Mouse (Mus musculus): ENCODE data around the gene Zfp260.
"Not testable (repeated sequence)": the region's sequence is repeated elsewhere in the genome, so short reads cannot be mapped to it uniquely, and the experiment has no call there.

Zfp260 gene

DNA sequence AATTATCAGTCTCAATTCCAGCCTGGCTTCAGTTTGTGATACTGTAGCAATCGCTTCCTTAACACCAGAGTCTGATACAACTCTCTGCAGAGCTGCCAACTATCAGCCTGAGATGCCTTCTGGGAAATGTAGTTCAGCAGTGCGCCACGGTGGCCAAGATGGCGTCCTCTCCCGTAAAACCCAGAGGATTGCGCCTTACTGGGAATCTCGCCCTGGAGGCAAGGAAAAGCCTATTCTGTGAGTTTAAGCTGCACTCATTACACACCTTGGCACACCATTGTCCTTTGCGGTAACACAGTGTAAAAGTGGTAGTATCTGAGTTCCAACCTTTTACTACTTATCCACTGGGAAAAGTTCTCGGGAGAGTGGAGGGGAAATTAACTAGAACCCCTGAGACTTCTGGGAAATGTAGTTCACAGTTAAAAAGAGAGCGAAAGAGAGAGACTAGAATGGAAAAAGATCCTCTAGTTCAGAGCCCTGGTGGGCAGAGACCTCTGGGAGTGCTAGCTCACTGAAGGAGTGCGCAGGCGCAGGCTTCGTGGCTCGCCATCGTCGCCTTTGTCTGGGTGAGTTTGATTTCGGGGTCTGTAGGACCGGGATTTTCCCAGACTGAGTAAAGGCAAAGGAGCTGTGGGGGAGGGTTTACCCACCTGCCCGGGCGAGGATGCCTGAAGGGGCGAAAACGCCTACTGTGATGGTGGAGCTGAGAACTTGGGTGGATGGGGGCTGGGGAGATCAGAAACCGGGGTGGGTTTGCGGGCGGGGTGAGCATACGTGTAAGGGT is at the start of gene Zfp260:
Gene Zfp260, plus strand, starts transcription at position 132 of the 784 bp plus-strand sequence.
- peak; percentile 94 to 96 for DNase-seq

DNA sequence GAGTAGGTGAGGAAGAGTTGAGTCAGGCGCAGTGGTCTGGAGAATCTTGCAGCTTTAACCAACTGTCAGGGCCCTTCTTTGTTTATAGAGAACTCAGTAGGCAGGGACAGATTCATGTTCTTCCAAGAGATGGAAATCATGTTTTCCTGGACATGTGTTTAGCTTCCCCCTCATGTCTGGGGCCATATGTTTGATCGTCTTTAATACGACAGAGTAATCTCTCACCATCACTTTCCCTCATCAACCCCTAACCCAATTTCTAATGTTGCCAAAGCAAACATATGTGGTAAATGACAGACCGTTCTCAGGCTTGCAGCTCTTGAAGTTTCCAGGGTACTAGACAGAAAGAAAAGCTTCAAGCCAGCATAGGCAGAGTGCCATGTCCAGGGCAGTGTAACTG is 46.5 kb upstream of the Zfp260 start:
- no peak for DNase-seq

DNA sequence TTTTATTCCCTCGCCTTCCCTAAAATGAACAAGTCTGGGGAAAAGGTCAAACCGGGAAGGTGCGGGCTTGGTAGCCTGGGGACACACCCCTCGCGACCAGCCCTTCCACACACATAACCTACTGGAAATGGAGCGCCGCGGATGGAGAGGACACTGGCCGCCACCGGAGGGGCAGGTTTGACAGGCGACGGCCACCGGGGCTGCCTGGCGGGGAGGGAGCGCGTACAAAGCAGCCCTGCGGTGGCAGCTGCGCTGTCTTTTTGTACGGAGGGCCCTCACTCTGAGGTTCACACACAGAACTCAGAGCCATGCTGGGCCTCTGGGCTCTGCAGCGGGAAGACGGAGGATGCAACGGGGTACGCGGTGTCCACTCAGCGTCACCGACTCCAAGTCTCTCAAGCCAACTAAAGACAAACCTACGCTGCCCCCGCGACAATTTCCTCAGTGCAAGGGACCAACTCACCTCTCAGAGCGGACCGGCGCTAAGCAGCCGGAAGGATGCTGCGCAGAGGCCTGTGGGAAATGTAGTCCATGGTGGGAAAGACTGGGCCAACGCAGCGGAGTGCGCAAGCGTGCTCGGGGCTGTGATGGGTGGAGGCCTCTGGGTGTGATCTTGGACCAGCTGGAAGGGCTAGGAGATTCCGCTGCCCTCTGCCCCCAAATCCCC is 43.6 kb upstream of the Zfp260 start, which contains the start of gene Zfp14:
Gene Zfp14, minus strand, starts transcription at position 499 of the 667 bp plus-strand sequence.
- DNase-seq: peak; percentile 91 to 92

DNA sequence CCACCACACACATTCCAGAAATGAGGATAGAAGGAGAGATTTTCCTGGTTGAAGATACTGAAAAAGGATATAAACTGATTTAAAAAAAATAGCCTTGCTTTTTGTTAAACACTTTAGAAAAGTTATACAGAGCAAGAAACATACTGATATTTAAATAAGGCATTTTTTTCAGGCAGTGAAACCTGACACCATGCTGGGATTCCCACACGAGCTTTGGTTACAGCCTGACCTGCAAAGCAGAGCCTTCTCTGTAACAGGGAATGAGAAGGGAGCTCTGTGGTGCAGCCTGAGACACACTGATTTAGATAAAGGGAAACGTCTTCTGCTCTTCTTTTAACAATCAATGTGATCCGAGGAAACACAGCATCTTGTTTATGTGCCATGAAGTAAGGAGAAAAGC is 41.0 kb upstream of the Zfp260 start:
- no peak for DNase-seq

DNA sequence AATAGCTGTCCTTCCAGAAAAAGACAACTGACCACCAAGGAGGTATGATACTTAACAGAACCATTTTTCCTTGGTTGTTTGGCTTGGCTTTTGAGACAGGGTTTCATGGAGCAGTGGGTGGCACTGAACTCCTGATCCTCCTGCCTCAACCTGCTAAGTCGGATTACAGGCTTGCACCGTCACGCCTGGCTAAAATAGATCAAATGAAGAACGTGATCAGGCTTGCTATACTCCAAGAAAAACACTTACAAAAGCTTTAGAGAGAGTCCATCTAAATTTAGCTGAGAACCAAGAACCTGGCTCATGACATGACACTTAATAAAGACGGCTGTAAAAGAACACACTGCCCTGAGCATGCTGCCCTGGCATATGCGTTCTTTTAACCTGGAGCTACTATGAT is 34.2 kb upstream of the Zfp260 start:
- DNase-seq: no peak

DNA sequence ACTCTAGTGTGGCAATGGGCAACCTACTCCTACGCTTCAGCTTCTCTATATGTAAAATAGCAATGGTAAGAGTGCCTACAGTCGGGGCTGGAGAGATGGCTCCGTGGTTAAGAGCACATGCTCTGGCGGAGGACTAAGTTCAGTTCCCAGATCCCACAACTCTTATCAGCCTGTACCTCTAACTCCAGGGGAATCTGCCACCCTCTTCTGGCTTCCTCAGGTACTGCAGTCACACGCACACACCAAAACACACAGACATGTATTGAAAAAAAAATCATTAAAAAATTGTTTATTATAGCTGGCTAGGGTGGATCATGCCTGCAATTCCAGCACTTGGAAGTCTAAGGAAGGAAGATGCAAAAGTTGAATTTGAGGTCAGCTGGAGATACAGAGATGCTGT is 32.1 kb upstream of the Zfp260 start:
- DNase-seq: peak; percentile 53 to 55

DNA sequence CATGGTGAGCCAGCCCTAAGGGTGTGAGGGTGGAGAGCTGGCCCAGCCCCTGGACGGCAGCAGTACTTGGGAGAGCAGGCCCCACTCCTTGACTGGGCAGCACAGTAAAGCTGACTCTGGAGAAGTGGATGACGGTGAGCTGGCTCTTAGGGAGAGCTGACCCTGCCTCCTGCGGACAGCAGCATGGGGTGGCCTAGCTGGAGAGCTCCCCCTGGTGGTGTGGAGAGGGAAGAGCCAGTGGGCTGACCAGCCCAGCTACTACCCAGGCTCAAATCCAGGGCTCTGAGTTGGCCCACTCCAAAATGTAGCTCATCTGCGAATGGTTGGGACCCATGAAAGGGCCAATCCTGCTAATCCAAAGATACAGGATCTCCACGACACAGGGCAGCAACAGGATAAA is 30.0 kb upstream of the Zfp260 start:
- DNase-seq: no peak

DNA sequence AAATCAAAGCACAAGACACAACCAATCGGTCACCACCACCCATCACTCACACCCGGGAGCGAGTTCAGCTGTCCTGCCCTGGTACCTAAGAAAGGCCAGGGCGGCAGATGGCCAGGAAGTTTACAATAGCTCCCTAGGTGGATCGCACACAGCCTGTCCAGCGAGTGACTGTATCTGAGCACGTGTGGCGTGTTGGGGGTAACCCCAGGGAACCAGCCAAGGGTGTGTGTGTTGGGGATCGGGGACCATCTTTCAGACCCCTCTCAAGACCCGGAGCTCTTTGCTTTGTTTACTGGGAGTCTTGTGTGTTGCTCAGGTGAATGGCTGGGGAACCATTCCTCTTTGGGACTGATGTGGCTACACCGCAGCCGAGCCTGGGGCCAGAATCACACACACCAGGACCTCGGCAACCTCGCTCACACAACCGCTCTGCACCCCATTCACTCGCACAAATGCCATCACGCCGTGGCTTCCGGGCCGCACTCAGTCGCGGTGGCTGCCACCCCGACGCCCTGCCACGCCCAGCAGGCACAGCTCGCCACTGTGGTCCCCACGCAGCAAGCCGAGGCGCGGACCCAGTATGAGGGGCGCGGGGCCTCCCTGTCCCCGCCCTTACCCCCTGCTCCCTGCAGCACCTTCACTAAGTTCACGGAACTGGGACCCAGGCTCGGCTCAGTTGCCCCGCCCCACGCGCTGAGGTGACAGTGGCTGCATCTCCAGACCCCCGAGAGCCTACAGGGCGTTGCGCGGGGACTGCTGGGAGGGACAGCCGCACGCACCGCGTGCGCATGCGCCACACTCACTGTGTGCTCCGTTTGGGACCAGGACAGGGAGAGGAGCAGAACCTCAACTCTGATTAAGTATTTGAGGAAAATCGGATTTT is 22.2 kb upstream of the Zfp260 start, which contains the start of gene Zfp82:
Gene Zfp82, minus strand, starts transcription at position 755 of the 883 bp plus-strand sequence.
- peak; percentile 86 to 88 for DNase-seq

DNA sequence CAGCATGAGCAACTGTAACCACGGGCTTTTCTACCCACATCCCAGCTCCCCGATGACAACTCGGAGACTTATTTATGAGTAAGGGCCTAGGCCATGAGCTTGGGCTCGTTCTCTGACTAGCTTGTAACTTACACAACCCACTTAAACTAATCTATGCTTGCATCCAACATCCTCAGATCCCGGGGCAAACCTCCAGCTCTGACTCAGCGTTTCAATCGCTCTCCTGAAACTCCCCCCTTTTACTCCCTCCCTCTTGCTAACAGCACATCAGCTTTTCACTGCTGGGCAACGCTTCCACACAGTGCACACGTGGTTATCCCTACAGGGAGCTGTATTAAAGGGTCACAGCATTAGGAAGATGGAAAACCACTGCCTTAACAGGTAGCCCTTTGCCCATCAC is 8.1 kb upstream of the Zfp260 start:
- DNase-seq: no peak

DNA sequence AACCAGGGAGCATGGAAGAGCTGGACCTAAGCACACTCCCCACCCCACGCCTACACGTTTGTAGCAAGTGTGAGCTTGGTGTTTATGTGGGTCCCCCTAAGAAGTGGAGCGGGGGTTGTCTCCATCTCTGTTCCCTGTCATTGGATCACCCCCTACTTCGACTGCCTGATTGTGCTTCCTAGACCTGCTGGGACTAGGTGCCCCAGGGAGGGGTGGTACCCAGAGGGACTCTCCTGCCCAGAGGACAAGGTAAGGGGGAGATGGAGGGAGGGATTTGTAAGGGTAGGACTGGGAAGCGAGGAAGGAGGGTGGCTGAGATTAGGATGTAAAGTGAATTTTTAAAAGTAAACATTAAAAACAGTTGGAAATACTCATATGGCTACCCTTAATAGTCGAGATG is 5.2 kb upstream of the Zfp260 start:
- DNase-seq: no peak

DNA sequence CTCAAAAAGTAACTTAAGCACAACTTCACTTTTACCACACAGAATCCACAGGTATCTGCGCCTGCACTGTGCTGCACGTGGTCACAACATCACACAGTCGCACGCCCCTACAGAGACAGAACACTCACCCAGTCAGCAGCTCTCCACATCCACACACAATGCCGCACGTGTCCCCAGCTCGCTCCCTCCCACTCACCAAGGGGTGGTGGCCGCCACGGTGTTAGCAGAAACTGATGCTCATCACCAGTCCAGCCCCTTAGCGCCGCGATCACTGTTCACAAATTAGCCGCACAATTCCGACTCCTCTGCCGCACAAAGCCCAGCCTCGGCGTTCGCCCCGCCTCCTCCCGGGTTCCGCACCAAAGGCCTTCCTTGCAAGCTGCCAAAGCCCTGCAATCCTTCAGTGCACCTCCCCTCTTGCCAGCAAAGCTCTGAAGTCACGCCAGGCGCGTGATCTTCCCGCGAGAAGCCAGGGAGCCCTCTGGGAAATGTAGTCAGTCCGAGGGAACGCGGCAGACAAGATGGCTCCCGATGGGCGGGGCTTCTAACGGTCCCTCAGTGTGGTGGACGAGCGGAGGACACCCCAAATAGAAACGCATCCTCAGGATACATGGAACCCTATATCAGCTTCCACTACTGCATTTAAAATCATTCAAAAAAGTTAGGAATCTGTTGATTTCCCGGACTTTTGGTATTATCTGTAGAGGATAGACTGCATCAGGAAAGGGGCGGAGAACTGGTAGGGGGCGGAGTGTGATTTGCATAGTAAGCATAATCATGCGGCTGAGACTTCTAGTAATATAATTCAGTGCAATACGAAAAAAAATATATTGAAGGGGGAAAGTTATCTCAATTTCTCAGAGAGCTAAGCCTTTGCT is 4.2 kb upstream of the Zfp260 start, which contains the start of the genes Gm26920 and Zfp566:
Gene Gm26920, minus strand, starts transcription at position 319 of the 878 bp plus-strand sequence.
Gene Zfp566, minus strand, starts transcription at position 436 of the 878 bp plus-strand sequence.
- peak; percentile 95 to 97 for DNase-seq

DNA sequence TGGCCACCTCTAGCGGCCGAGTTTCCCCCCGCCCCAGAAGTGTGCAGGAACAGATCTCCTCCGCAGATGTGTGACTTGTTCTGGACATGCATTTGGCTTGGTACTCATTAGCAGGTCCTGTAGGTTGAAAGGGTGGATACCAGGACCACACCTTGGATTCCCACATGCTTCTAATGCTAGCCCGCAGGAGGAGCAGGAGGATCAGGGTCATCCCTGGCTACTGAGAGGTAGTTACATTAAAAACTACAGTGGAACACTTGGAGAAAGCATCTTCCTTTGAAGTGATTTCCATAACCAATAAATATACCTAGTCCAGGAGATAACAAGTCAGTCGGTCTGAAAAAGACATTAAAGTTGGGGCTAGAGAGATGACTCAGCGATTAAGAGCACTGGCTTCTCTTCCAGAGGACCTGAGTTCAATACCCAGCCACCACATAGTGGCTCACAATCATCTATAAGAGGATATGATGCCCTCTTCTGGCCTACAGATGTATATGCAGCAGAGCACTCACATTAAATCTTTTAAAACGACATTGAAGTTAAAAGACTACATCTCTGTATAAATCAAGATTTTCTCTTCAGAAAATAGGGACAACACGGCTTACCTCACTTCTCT is 3.5 kb upstream of the Zfp260 start:
- DNase-seq: peak in 1 of 2 experiments; percentile 27

DNA sequence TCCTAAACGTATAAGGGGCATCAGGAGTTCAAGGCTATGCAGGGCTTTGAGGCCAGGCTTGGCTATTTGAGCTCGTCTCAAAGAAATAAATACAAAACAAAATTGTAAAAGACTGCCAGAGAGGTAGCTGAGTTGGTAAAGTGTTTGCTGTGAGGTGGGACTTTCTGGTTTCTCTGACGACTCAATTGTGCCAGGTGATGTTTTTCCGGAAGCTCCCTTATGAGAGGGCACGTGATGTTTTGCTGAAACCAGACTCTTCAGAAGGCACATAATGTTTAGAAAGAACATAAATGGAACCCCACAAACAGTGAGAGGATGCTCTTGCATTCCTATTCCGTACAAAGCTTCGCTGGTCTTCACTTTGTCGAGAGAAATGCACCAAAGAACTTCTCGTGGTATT is 1.9 kb upstream of the Zfp260 start:
- DNase-seq: no peak

DNA sequence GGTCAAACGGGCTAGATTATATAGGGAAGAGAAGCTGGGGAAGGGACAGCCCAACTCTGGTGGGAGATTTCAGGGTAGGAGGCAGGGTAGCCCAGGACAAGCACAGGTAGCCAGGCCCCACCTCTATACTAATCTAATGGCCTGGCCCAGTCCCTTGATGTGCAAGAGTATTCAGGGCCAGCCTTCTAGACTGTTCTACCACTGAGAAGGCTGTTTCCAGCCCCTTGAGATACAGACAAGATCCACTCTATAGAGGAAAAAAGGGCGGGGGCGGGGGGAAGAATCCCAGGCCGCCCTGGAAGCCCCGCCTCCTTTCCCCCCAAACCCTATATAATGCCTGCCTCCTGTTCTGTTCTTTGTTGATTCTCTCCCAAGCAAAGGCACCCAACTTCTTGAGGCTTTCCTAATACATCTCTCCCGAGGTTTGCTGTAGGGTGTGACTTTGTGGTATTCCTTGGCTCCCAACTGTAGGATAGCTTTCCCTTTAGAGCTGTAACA is 610 bp upstream of the Zfp260 start:
- DNase-seq: no peak

DNA sequence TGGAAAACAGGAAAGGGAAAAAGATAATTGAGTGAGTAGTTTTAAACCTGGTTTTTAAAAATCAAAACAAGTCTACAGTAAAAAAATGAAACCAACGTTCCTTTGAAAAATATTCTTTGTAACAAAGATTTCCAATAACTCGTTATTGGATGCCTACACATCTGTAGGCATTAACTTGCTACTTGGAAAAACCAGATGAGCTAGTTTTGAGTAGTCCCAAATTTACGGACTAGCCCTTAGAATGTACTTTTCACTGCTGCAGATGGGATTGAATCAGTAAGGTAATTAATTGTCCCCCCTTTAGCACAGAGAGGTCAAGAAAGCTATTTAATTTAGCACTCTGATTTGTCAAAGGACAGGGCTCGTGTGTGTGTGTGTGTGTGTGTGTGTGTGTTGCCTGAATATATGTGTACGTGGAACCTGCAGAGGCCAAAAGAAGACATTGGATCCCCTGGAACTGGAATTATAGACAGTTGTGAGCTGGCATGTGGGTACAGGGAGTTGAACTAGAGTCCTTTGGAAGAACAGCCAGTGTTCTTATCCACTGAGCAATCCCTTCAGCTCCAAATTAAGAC is 1.1 kb downstream of the Zfp260 start:
- peak; percentile 11 to 12 for DNase-seq

DNA sequence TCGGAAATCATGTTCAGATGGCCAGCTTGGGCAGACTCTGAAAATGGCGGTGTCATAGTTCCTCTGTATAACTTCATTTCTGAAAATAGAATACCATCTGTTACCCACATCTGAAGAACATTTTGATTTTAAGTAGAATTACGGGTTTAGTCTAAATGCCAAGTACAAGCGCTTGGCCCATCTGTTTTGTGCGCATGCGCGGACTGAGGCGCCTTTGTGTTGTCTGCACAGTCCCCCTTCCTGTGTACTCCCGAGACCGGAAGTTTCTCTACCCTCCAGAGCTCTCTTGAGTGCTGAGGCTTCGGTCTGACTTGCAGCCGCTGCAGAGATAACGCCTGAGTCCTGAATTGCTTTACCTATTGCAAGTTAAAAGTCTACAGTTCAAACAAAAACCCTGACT is 4.7 kb downstream of the Zfp260 start:
- no peak for DNase-seq

DNA sequence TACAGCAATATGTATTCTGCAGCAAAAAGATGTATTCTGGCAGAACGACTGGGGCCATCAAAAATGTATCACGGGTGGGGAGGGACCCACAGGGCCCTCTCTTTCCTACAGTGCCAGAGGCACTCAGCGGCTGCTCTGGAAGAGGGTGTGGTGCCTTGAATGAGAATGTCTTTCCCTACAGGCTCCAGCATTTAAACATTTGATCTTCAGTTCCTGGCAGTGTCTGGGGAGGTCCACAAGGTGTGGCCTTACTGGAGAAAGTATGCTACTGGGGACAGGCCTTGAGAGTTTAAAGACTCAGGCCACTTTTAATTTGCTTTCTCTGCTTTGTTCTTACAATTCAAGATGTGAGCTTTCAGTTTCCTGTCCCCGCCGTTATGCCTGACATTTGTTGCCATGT is 21.5 kb downstream of the Zfp260 start:
- DNase-seq: no peak

DNA sequence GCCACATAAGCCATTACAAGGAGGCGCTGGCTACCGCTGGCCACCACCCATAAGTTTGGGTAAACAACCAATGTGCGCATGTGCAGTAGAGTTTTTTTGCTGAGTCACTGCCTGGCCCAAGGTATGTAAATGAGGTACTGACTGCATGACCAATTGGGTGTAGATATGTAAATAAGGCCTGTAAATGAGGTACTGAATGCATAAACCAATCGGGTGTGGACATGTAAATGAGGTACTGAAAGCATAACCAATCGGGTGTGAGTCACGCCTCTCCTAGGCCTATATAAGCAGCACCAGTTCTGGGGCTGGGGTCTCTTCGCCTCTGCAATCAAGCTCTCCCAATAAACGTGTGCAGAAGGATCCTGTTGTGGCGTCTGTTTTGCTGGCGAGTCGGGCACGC is 23.4 kb downstream of the Zfp260 start:
- DNase-seq: not testable (repeated sequence)

DNA sequence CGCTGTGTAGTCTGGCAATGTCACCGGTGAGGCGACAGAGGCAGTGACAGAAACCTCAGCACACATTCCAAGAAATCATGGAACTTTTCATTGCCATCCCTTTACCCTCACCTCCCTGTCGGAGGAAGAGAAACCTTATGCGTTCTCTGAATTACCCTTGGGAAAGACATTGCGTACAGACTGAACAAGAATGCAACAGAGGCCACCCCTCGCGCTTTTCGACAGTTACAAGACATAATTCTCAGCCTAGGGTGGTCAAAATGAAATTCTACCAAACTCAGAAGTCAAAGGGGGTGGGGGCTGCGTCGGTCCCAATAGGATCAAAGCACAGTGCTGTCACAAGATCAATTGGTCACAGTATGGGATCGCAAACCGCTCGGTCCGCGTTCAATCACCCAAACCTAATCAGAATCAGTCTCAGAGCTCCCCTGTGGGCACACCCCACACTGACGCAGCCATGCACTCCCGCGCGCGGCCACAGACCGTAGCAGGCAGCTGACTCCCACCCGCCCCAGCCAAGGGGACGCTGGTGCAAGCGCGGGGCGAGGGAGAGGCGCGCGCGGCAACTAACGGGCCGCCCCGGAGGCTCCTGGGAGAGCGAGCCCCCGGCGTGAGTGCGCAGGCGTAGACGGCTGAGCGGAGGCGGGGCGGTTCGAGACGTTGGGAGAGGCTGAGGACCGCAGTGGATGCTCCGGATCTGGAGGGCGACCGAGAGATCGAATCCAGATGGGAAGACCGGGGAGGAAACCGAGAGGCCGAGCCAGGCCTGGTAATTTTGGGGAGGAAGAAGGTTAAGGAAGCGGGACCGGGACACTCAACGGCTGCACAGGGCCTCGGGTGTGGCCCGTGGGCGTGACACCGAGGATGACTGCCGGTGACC is 27.0 kb downstream of the Zfp260 start, which contains the start of gene Zfp382:
Gene Zfp382, plus strand, starts transcription at position 635 of the 880 bp plus-strand sequence.
- peak; percentile 92 to 95 for DNase-seq

DNA sequence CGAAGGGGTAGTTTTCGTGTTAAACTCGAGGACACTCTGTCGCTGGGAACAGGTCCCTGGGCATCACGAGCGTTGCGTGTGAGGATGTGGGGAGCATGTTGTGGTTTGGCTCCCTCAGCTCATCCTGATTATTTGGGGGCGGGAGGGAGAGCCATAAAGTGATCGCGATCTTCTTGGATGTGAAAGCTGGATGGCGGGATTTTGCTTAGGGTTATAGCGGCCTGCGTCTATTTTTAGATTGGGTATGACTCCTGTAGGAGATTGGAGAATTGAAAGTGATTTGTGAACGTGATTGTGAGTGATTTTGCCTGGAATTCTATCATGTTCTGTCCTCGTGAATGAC is 27.6 kb downstream of the Zfp260 start:
- no peak for DNase-seq

Data from kidney, postnatal 4 days (tissue).